Mouse (Mus musculus) stomach, embryonic 16.5 days (tissue): ENCODE results near the gene Masp1. TPM values are rescaled to one million over a fixed set of nuclear protein-coding genes. Genes with fewer than 3 reads are reported as not detected.
A peak's percentile ranks its signal among the peaks of the same experiment; 100 is the strongest.

ENCODE experiments used
- ATAC-seq: fragments of 200-750 bp; cut with Nextera tagmentation; 2 replicates; pipeline ENCODE4 v1.8.0; 2017; ENCODE audit warnings: moderate number of reproducible peaks, moderate TSS enrichment; ENCODE audit not compliant: insufficient read depth, low FRiP score
- H3K27ac ChIP-seq: fragments of 300-500 bp; sonication (generic); 2 replicates; pipeline ENCODE4 v1.5.1; 2014; ENCODE audit warnings: low read length
- H3K27me3 ChIP-seq: fragments of 300-500 bp; sonication (generic); 2 replicates; pipeline ENCODE4 v1.6.1; 2014; ENCODE audit warnings: low read length, control low read depth, mixed read lengths; ENCODE audit not compliant: control insufficient read depth, insufficient read depth
- H3K36me3 ChIP-seq: fragments of 300-500 bp; sonication (generic); 2 replicates; pipeline ENCODE4 v1.6.1; 2014; ENCODE audit warnings: low read length; ENCODE audit not compliant: control insufficient read depth, insufficient read depth
- H3K4me1 ChIP-seq: fragments of 300-500 bp; sonication (generic); 2 replicates; pipeline ENCODE4 v1.6.1; 2014; ENCODE audit warnings: low read length, control low read depth, mixed read lengths; ENCODE audit not compliant: control insufficient read depth, insufficient read depth
- H3K4me2 ChIP-seq: fragments of 300-500 bp; sonication (generic); 2 replicates; pipeline ENCODE4 v1.6.1; 2014; ENCODE audit warnings: low read depth, low read length, mixed read lengths
- H3K4me3 ChIP-seq: fragments of 300-500 bp; sonication (generic); replicated peaks from 2 replicates; pipeline ENCODE4 v1.5.1; 2014; ENCODE audit warnings: mild to moderate bottlenecking, low read length
- H3K9ac ChIP-seq: fragments of 300-500 bp; sonication (generic); 2 replicates; pipeline ENCODE4 v1.6.1; 2014; ENCODE audit warnings: low read length
- H3K9me3 ChIP-seq: fragments of 300-500 bp; sonication (generic); replicated peaks from 2 replicates; pipeline ENCODE4 v1.6.1; 2016; ENCODE audit warnings: low read length, control low read depth; ENCODE audit not compliant: control insufficient read depth
- WGBS: fragments of 180-500 bp; shearing (Covaris S2); extraction: QIAGEN DNeasy Blood & Tissue Kit; methylation state at CpG from one replicate; pipeline ENCODE4 v1.1.7; 2014; 5-methylcytosine and 5-hydroxymethylcytosine counted together
- polyA plus RNA-seq: library from polyadenylated mRNA; unstranded; fragments of >200 nt; fragmentation: Nextera tagmentation; extraction: Ambion mirVana; gene quantifications from 2 replicates; pipeline ENCODE4 v1.2.1, GENCODE M21; 2015

The Masp1 gene
- polyA plus RNA-seq, result 2.0 and 2.4 TPM in 2 replicates

GRCm38 (mm10) chr16:23520235-23520871, at the start of gene Masp1, which contains the start of gene Rtp4:
Gene Masp1, minus strand, starts transcription at chr16:23520815.
Gene Rtp4, plus strand, starts transcription at chr16:23520291.
- WGBS, result 4% methylated on average over 12 of the region's 12 CpGs
- Histone ChIP-seq H3K27me3 (no peaks in the 10 kb centered on the region), H3K36me3 (no peaks in the 10 kb centered on the region), H3K27ac (no peak within 1 kb of the TSS), H3K4me3 (peak within 1 kb of the TSS; percentile 23), H3K9ac (no peak within 1 kb of the TSS; the same call in 1 of the 2 replicates), H3K9me3 (no peaks in the 10 kb centered on the region), H3K4me1 (peaks cover 13% of the 10 kb centered on the region; the same call in 1 of the 2 replicates), H3K4me2 (peak within 1 kb of the TSS; percentile 44)
- no peak for ATAC-seq

DNA sequence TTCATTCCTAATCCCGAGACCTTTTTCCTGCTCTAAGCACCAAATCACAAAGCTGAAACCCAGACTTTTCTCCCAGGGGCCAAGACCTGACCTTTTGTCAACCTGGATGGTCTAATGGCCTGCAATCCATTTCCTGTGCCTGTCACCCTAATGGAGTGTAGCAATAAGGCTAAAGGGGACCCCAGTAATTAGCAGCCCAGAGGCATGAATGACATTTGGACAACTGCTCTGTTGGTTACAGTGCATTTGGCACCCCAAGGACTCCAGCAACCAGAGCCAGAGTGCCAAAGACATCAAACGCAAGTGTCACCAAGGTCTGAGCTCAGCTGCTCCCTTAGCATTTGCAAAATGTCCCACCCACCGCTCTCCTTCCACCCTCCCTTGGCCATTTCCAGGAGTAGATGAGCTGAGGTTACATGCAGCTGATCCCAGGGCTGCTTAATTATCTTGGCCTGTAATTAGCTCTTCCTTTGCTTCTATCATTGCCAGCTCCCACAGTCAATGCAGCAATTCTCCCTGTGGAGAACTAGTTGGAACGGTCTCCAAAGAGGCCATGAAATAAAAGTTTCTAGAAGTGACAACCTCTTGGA, 47.8 kb upstream of the Masp1 start:
- H3K27me3 ChIP-seq, result no peaks in the 10 kb centered on the region
- no peak overlapping the region for H3K9ac ChIP-seq
- no peak overlapping the region for H3K4me3 ChIP-seq
- H3K9me3 ChIP-seq, result no peaks in the 10 kb centered on the region
- no peaks in the 10 kb centered on the region for H3K36me3 ChIP-seq
- H3K27ac ChIP-seq, result no peak overlapping the region
- ATAC-seq, result no peak
- no peaks in the 10 kb centered on the region for H3K4me1 ChIP-seq
- no peak overlapping the region for H3K4me2 ChIP-seq
- WGBS, result 54% methylated on average over 4 of the region's 4 CpGs

DNA sequence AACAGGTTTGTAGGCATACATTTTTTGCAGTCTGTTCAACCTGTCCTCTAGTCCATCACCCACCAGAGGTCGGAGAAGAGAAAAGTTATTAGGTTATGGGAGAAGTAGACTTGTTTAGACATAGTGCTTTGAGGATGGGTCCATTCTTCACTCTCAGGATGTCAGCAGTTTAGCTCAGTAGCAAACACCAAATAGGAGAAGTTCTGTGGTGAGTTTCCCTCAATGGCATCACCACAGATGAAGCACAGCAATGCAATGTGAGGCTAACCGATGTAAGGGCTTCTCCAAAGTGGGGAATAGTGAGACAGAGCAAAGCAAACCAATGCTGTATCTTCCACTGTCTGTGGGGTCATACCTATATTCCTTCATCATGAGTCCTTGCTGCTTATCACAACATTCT, 37.1 kb upstream of the Masp1 start:
- H3K4me2 ChIP-seq, result no peak overlapping the region
- H3K9ac ChIP-seq, result no peak overlapping the region
- H3K27ac ChIP-seq, result no peak overlapping the region
- H3K4me1 ChIP-seq, result no peaks in the 10 kb centered on the region
- WGBS, result 76% methylated on average over 2 of the region's 2 CpGs
- H3K9me3 ChIP-seq, result no peaks in the 10 kb centered on the region
- H3K36me3 ChIP-seq, result no peaks in the 10 kb centered on the region
- ATAC-seq, result no peak
- H3K4me3 ChIP-seq, result no peak overlapping the region
- H3K27me3 ChIP-seq, result no peaks in the 10 kb centered on the region

DNA sequence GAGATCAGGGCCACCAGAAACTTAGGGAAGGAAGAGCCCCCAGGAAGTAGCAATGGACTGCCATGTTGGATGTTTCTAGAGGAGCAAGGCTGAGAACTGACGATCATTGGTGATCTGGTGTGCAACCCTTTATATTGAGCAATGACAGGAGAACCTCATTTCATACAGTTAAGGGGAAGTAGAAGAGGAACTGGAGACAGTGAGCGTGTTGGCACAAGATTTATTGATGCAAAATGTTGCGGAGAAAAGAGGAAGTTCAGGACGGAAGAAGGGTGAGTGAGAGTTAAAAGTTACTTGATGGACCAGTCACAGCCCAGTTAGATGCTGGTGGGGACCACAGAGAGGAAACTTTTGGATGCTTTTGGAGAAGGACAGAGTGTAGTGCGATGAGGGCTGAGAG, 36.6 kb upstream of the Masp1 start:
- no peaks in the 10 kb centered on the region for H3K4me1 ChIP-seq
- no peak overlapping the region for H3K27ac ChIP-seq
- no peak overlapping the region for H3K9ac ChIP-seq
- H3K9me3 ChIP-seq, result no peaks in the 10 kb centered on the region
- WGBS, result 87% methylated on average over 5 of the region's 5 CpGs
- H3K27me3 ChIP-seq, result no peaks in the 10 kb centered on the region
- H3K4me3 ChIP-seq, result no peak overlapping the region
- no peak for ATAC-seq
- H3K36me3 ChIP-seq, result no peaks in the 10 kb centered on the region
- no peak overlapping the region for H3K4me2 ChIP-seq

DNA sequence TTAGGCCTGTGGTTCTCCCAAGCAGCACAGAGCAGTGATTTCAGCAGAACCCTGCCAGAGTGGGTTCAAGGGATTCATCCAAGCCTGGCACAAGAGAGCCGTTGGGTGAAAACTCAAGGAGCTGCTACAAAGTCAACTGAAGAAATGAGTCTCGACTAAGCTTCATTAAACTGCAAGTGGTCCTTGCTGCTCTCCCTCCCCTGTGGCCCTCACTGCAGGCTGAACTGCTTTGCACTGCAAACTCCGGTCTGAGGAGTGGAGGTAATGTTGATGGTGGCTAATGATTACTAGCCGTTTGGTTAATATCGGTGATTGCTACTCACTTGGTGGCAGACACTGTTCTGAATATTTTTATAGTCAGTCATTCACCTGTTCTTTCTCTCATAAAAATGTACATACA, 34.1 kb upstream of the Masp1 start:
- no peak overlapping the region for H3K9ac ChIP-seq
- ATAC-seq, result no peak
- no peaks in the 10 kb centered on the region for H3K4me1 ChIP-seq
- H3K27me3 ChIP-seq, result no peaks in the 10 kb centered on the region
- no peaks in the 10 kb centered on the region for H3K9me3 ChIP-seq
- 75% methylated on average over 5 of the region's 5 CpGs for WGBS
- H3K27ac ChIP-seq, result no peak overlapping the region
- no peak overlapping the region for H3K4me3 ChIP-seq
- no peaks in the 10 kb centered on the region for H3K36me3 ChIP-seq
- H3K4me2 ChIP-seq, result no peak overlapping the region

GRCm38 (mm10) chr16:23550981-23551582, 30.5 kb upstream of the Masp1 start:
- 84% methylated on average over 18 of the region's 18 CpGs for whole genome bisulfite sequencing
- H3K4me3 ChIP-seq, result no peak overlapping the region

GRCm38 (mm10) chr16:23550346-23550980, 29.8 kb upstream of the Masp1 start:
- no peak for ATAC-seq

More at GRCm38 (mm10) chr16:23550981-23551582, 30.5 kb upstream of the Masp1 start:
- Histone ChIP-seq H3K9ac (no peak overlapping the region), H3K4me2 (no peak overlapping the region), H3K4me1 (no peaks in the 10 kb centered on the region), H3K9me3 (no peaks in the 10 kb centered on the region), H3K27me3 (no peaks in the 10 kb centered on the region), H3K36me3 (no peaks in the 10 kb centered on the region), H3K27ac (no peak overlapping the region)
- ATAC-seq, result no peak

DNA sequence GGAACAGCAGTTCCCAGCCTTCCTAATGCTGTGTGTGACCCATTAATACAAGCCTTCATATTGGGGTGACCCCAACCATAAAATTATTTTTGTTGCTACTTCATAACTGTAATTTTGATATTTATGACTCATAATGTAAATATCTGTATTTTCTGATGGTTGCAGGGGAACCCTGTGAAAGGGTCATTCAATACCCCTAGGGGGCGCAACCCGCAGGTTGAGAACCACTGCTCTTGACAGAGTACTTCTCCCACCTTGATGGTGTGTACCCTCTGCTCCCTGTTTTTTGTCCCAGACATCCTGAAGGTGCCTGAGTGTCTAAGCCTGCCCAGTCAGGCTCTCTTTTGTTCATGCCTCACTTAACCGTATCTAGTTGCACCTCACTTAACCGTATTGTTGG, 27.2 kb upstream of the Masp1 start:
- H3K27ac ChIP-seq, result no peak overlapping the region
- H3K4me2 ChIP-seq, result no peak overlapping the region
- no peaks in the 10 kb centered on the region for H3K4me1 ChIP-seq
- H3K4me3 ChIP-seq, result no peak overlapping the region
- H3K27me3 ChIP-seq, result no peaks in the 10 kb centered on the region
- no peak for ATAC-seq
- H3K9me3 ChIP-seq, result no peaks in the 10 kb centered on the region
- WGBS, result 87% methylated on average over 4 of the region's 4 CpGs
- H3K9ac ChIP-seq, result no peak overlapping the region
- H3K36me3 ChIP-seq, result no peaks in the 10 kb centered on the region

More at GRCm38 (mm10) chr16:23550346-23550980, 29.8 kb upstream of the Masp1 start:
- 43% methylated on average over 8 of the region's 8 CpGs for WGBS
- Histone ChIP-seq H3K9ac (no peak overlapping the region), H3K4me3 (no peak overlapping the region), H3K9me3 (no peaks in the 10 kb centered on the region), H3K27ac (no peak overlapping the region), H3K4me1 (no peaks in the 10 kb centered on the region), H3K4me2 (no peak overlapping the region), H3K27me3 (no peaks in the 10 kb centered on the region), H3K36me3 (no peaks in the 10 kb centered on the region)

- Histone ChIP-seq H3K9me3 (no peaks in the 10 kb centered on the region), H3K9ac (no peak overlapping the region), H3K4me1 (no peaks in the 10 kb centered on the region), H3K36me3 (no peaks in the 10 kb centered on the region), H3K4me2 (no peak overlapping the region), H3K4me3 (no peak overlapping the region), H3K27me3 (no peaks in the 10 kb centered on the region), H3K27ac (no peak overlapping the region)
- ATAC-seq, result no peak
- 41% methylated on average over 7 of the region's 7 CpGs for WGBS
These were observed 23.7 kb upstream of the Masp1 start for GRCm38 (mm10) chr16:23544361-23544760.
